Mouse (Mus musculus) erythroblast, embryonic 14.5 days (primary cell): Measurements from ENCODE around the gene 1700001C02Rik. TPM values are rescaled to one million over a fixed set of nuclear protein-coding genes. Genes with fewer than 3 reads are reported as not detected.

Source experiments
- H3K27me3 ChIP-seq: 2 replicates; pipeline ENCODE4 v1.6.1; 2012; ENCODE audit warnings: inconsistent platforms; ENCODE audit not compliant: control insufficient read depth
- H3K36me3 ChIP-seq: 2 replicates; pipeline ENCODE4 v1.6.1; 2012; ENCODE audit warnings: mild to moderate bottlenecking, inconsistent platforms; ENCODE audit not compliant: control insufficient read depth
- H3K4me1 ChIP-seq: 2 replicates; pipeline ENCODE4 v1.6.1; 2012; ENCODE audit warnings: inconsistent platforms; ENCODE audit not compliant: control insufficient read depth
- H3K4me3 ChIP-seq: replicated peaks from 2 replicates; pipeline ENCODE3; 2012; ENCODE audit warnings: moderate library complexity, mild to moderate bottlenecking, inconsistent platforms
- H3K9me3 ChIP-seq: 2 replicates; pipeline ENCODE4 v1.6.1; 2012; ENCODE audit warnings: low read length, inconsistent platforms, mixed read lengths; ENCODE audit not compliant: control insufficient read depth
- GATA1 ChIP-seq: IDR thresholded peaks from 2 replicates; pipeline ENCODE4 v1.6.1; 2012; ENCODE audit warnings: low read length, inconsistent platforms, mixed read lengths
- TAL1 ChIP-seq: IDR thresholded peaks from 3 replicates; pipeline ENCODE4 v1.6.1; 2012; ENCODE audit warnings: low read length, inconsistent platforms, mixed read lengths
- polyA plus RNA-seq: library from polyadenylated mRNA; stranded (reverse); fragments of >175 nt; gene quantifications from 2 replicates; pipeline ENCODE4 v1.2.3, GENCODE M21; 2012

The 1700001C02Rik gene
- polyA plus RNA-seq, 1 experiment: not detected

- H3K4me3 ChIP-seq: no peak overlapping the region
- no peaks in the 10 kb centered on the region for H3K4me1 ChIP-seq
- no peaks in the 10 kb centered on the region for H3K9me3 ChIP-seq
- H3K27me3 ChIP-seq: no peaks in the 10 kb centered on the region
- H3K36me3 ChIP-seq: no peaks in the 10 kb centered on the region
- no peak for TF ChIP-seq GATA1
- TF ChIP-seq TAL1: no peak
Measured at GRCm38 (mm10) chr5:30485136-30485535, 19.3 kb downstream of the 1700001C02Rik start.

- Histone ChIP-seq H3K9me3 (no peaks in the 10 kb centered on the region), H3K4me3 (no peak overlapping the region)
Measured at GRCm38 (mm10) chr5:30490215-30490614, 24.4 kb downstream of the 1700001C02Rik start.

GRCm38 (mm10) chr5:30490845-30491244, 25.0 kb downstream of the 1700001C02Rik start:
- Histone ChIP-seq H3K27me3 (no peaks in the 10 kb centered on the region), H3K9me3 (no peaks in the 10 kb centered on the region), H3K4me3 (no peak overlapping the region), H3K36me3 (no peaks in the 10 kb centered on the region), H3K4me1 (no peaks in the 10 kb centered on the region)
- TF ChIP-seq GATA1: no peak

More at GRCm38 (mm10) chr5:30490215-30490614, 24.4 kb downstream of the 1700001C02Rik start:
- H3K27me3 ChIP-seq: no peaks in the 10 kb centered on the region
- H3K4me1 ChIP-seq: no peaks in the 10 kb centered on the region
- H3K36me3 ChIP-seq: no peaks in the 10 kb centered on the region
- TF ChIP-seq TAL1: no peak
- TF ChIP-seq GATA1: no peak

GRCm38 (mm10) chr5:30493723-30494122, 27.9 kb downstream of the 1700001C02Rik start:
- Histone ChIP-seq H3K36me3 (no peaks in the 10 kb centered on the region), H3K4me1 (no peaks in the 10 kb centered on the region), H3K9me3 (no peaks in the 10 kb centered on the region), H3K4me3 (no peak overlapping the region), H3K27me3 (no peaks in the 10 kb centered on the region)
- no peak for TF ChIP-seq TAL1
- no peak for TF ChIP-seq GATA1

- Histone ChIP-seq H3K27me3 (no peaks in the 10 kb centered on the region), H3K36me3 (no peaks in the 10 kb centered on the region)
- no peak for TF ChIP-seq TAL1
- no peak for TF ChIP-seq GATA1
Measured at GRCm38 (mm10) chr5:30494606-30495005, 28.8 kb downstream of the 1700001C02Rik start.

GRCm38 (mm10) chr5:30495288-30495687, 29.4 kb downstream of the 1700001C02Rik start:
- Histone ChIP-seq H3K4me3 (no peak overlapping the region), H3K9me3 (no peaks in the 10 kb centered on the region), H3K4me1 (no peaks in the 10 kb centered on the region), H3K27me3 (no peaks in the 10 kb centered on the region), H3K36me3 (no peaks in the 10 kb centered on the region)
- TF ChIP-seq TAL1: no peak
- TF ChIP-seq GATA1: no peak

More at GRCm38 (mm10) chr5:30494606-30495005, 28.8 kb downstream of the 1700001C02Rik start:
- Histone ChIP-seq H3K4me1 (no peaks in the 10 kb centered on the region), H3K4me3 (no peak overlapping the region), H3K9me3 (no peaks in the 10 kb centered on the region)

- Histone ChIP-seq H3K4me3 (no peak overlapping the region), H3K27me3 (no peaks in the 10 kb centered on the region), H3K4me1 (no peaks in the 10 kb centered on the region), H3K9me3 (no peaks in the 10 kb centered on the region), H3K36me3 (no peaks in the 10 kb centered on the region)
- no peak for TF ChIP-seq GATA1
Measured at GRCm38 (mm10) chr5:30496821-30497220, 31.0 kb downstream of the 1700001C02Rik start.

- TF ChIP-seq GATA1: no peak
- no peak for TF ChIP-seq TAL1
- Histone ChIP-seq H3K4me1 (no peaks in the 10 kb centered on the region), H3K9me3 (no peaks in the 10 kb centered on the region), H3K27me3 (no peaks in the 10 kb centered on the region), H3K36me3 (no peaks in the 10 kb centered on the region), H3K4me3 (no peak overlapping the region)
Measured at GRCm38 (mm10) chr5:30497299-30497698, 31.5 kb downstream of the 1700001C02Rik start.

GRCm38 (mm10) chr5:30513111-30513510, 47.3 kb downstream of the 1700001C02Rik start:
- Histone ChIP-seq H3K4me1 (peaks cover 5% of the 10 kb centered on the region), H3K4me3 (no peak overlapping the region), H3K27me3 (no peaks in the 10 kb centered on the region), H3K36me3 (no peaks in the 10 kb centered on the region), H3K9me3 (no peaks in the 10 kb centered on the region)
- no peak for TF ChIP-seq TAL1
- no peak for TF ChIP-seq GATA1

GRCm38 (mm10) chr5:30516376-30516775, 50.5 kb downstream of the 1700001C02Rik start:
- H3K36me3 ChIP-seq: no peaks in the 10 kb centered on the region
- no peak overlapping the region for H3K4me3 ChIP-seq
- H3K4me1 ChIP-seq: peaks cover 28% of the 10 kb centered on the region
- H3K27me3 ChIP-seq: no peaks in the 10 kb centered on the region
- TF ChIP-seq GATA1 (no peak), TAL1 (no peak)
- H3K9me3 ChIP-seq: no peaks in the 10 kb centered on the region
